Mouse (Mus musculus): Measurements from ENCODE around the gene Ppp1r1a. TPM values are rescaled to one million over a fixed set of nuclear protein-coding genes. Genes with fewer than 3 reads are reported as not detected.

The Ppp1r1a gene
- polyA plus RNA-seq, 1 experiment, result 0.27 TPM

DNA sequence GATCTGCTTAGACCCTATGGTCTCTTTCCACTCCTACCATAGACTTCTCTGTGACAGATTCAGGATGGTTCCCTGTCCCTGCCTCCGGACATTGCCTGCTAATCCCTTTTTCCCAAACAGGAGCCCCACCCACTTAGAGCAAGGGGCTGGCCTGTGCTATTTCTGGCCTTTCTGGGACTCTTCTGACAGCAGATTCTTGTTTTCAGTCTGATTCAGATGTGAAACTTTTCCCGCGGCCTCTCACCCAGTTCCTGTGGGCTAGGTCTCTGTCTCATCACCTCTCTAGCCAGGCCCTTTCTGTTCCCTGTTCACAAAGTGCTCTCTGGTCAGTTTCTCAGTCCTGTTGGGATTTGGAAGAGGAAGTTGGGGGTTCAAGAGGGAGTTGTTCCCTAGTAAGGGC, 22.9 kb downstream of the Ppp1r1a start:
- TF ChIP-seq POLR2A (IDR thresholded peaks at IDR 0.05; ENCODE audit: low read depth, low read length), result no peak
- no peak for TF ChIP-seq CTCF (IDR thresholded peaks at IDR 0.05; ENCODE audit: extremely low read depth, insufficient read depth, insufficient read length, insufficient replicate concordance)
- Histone ChIP-seq H3K36me3 (ENCODE audit: control insufficient read depth, insufficient read depth, low read length) (no peaks in the 10 kb centered on the region), H3K4me1 (ENCODE audit: control insufficient read depth, insufficient read depth, insufficient read length) (no peaks in the 10 kb centered on the region; the same call in 1 of the 2 replicates), H3K4me3 (ENCODE audit: extremely low read depth, insufficient read depth, insufficient read length) (no peak overlapping the region), H3K27ac (ENCODE audit: insufficient read depth, low read length) (no peak overlapping the region), H3K27me3 (ENCODE audit: control insufficient read depth, insufficient read depth, low read length) (no peaks in the 10 kb centered on the region)
- no peak for DNase-seq (ENCODE audit: low read depth in 1 of 2, low spot score in 2 of 2)
- 70% methylated on average over 3 of the region's 3 CpGs for WGBS

DNA sequence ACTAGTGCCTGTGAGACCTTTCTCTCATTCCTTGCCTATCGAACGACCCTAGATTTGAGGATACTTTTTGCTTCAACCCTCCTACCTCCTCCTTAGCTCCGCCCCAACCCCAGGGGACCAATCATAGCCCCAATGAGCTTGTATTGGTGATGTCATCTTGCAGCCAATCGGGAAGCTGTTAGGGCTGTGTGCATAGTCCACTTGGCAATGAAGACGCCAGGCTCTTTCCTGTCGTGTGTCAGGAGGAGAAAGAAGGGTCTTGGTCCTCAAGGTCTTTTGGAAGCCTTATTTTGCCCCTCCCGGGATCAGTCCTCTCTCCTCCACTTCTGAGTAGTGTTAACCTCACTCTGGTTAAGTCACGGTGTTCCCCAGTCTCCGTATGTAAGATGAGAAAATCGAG, 23.7 kb downstream of the Ppp1r1a start:
- no peak overlapping the region for H3K27ac ChIP-seq (ENCODE audit: insufficient read depth, low read length)

DNA sequence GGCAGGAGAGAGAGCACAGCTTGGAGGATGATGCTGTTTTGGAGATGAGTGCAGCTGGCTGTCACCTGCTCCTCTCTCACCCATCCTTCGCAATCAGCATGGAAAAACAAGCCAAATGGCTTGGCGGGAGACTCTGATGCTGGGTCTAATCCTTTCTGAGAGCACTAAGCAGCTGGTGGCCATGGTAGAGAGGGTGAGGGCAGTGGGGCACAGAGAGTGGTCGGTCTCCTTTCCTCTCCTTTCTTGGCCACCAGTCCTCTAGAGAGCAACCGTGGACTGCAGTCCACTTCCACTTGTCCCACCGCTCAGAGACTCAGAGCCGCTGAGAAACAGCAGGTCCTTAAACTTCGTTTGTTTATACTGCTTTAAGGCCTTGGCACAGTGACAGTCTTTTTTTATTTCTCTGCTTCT, 24.2 kb downstream of the Ppp1r1a start:
- DNase-seq (ENCODE audit: low read depth in 1 of 2, low spot score in 2 of 2), result no peak
- Histone ChIP-seq H3K27me3 (ENCODE audit: control insufficient read depth, insufficient read depth, low read length) (no peaks in the 10 kb centered on the region), H3K4me3 (ENCODE audit: extremely low read depth, insufficient read depth, insufficient read length) (no peak overlapping the region), H3K27ac (ENCODE audit: insufficient read depth, low read length) (no peak overlapping the region), H3K4me1 (ENCODE audit: control insufficient read depth, insufficient read depth, insufficient read length) (no peaks in the 10 kb centered on the region; the same call in 1 of the 2 replicates), H3K36me3 (ENCODE audit: control insufficient read depth, insufficient read depth, low read length) (peaks cover 4% of the 10 kb centered on the region)
- TF ChIP-seq POLR2A (IDR thresholded peaks at IDR 0.05; ENCODE audit: low read depth, low read length) (no peak), CTCF (IDR thresholded peaks at IDR 0.05; ENCODE audit: extremely low read depth, insufficient read depth, insufficient read length, insufficient replicate concordance) (no peak)
- WGBS, result 53% methylated on average over 7 of the region's 7 CpGs

More for the DNA sequence above, 23.7 kb downstream of the Ppp1r1a start:
- Histone ChIP-seq H3K27me3 (ENCODE audit: control insufficient read depth, insufficient read depth, low read length) (no peaks in the 10 kb centered on the region), H3K36me3 (ENCODE audit: control insufficient read depth, insufficient read depth, low read length) (peaks cover 4% of the 10 kb centered on the region; the same call in 1 of the 2 replicates), H3K4me3 (ENCODE audit: extremely low read depth, insufficient read depth, insufficient read length) (peak overlapping the region; percentile 17; the same call in 1 of the 2 replicates), H3K4me1 (ENCODE audit: control insufficient read depth, insufficient read depth, insufficient read length) (no peaks in the 10 kb centered on the region; the same call in 1 of the 2 replicates)
- no peak for TF ChIP-seq POLR2A (IDR thresholded peaks at IDR 0.05; ENCODE audit: low read depth, low read length)
- TF ChIP-seq CTCF (IDR thresholded peaks at IDR 0.05; ENCODE audit: extremely low read depth, insufficient read depth, insufficient read length, insufficient replicate concordance), result no peak
- 17% methylated on average over 10 of the region's 10 CpGs for WGBS
- DNase-seq (ENCODE audit: low read depth in 1 of 2, low spot score in 2 of 2), result peak in 1 of 2 experiments; percentile 29

DNA sequence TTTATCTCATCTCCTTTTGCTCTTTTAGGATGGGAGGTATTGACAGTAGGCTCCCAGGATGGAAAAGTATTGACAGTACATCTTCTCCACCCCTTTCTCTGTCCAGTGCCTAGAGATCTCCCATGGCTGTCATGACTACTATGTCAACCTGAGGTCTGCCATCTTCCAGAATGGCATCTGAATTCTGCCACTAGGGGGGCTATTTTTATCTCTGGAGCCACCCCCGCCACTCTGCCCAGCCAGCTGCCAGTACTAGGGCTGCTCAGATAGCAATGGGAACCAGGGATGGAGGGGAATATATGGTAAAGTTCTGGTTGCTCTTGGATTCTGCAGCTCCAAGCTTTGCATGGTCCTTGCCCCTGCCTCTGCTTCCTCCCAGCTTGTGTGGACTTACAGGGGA, 26.2 kb downstream of the Ppp1r1a start:
- TF ChIP-seq POLR2A (IDR thresholded peaks at IDR 0.05; ENCODE audit: low read depth, low read length) (no peak), CTCF (IDR thresholded peaks at IDR 0.05; ENCODE audit: extremely low read depth, insufficient read depth, insufficient read length, insufficient replicate concordance) (no peak)
- Histone ChIP-seq H3K36me3 (ENCODE audit: control insufficient read depth, insufficient read depth, low read length) (peaks cover 4% of the 10 kb centered on the region), H3K4me3 (ENCODE audit: extremely low read depth, insufficient read depth, insufficient read length) (no peak overlapping the region), H3K27ac (ENCODE audit: insufficient read depth, low read length) (no peak overlapping the region), H3K4me1 (ENCODE audit: control insufficient read depth, insufficient read depth, insufficient read length) (no peaks in the 10 kb centered on the region; the same call in 1 of the 2 replicates), H3K27me3 (ENCODE audit: control insufficient read depth, insufficient read depth, low read length) (no peaks in the 10 kb centered on the region)
- DNase-seq (ENCODE audit: low read depth in 1 of 2, low spot score in 2 of 2), result no peak
- 82% methylated on average over 1 of the region's 1 CpGs for WGBS

DNA sequence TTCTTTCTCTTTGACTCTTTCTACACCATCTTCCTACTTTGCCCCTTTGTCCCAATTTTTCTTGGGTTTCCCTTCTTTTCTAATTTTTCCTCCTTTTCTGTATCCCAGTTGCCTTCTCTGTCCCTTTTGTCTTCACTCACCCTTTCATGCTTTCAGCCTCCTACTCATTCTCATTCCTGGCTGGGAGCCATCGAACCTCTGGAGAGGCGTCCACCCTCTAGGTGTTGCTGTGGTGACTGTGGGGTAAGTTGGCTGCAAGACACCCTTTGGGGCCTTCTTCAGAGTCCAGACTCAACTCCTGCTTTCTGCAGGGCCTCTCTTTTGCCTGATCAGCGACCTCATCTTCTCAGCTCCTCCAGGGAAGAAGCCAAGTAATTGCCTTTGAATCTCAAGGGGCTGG, 28.5 kb downstream of the Ppp1r1a start:
- 90% methylated on average over 3 of the region's 3 CpGs for WGBS
- Histone ChIP-seq H3K4me3 (ENCODE audit: extremely low read depth, insufficient read depth, insufficient read length) (no peak overlapping the region), H3K27ac (ENCODE audit: insufficient read depth, low read length) (no peak overlapping the region), H3K36me3 (ENCODE audit: control insufficient read depth, insufficient read depth, low read length) (peaks cover 4% of the 10 kb centered on the region), H3K27me3 (ENCODE audit: control insufficient read depth, insufficient read depth, low read length) (no peaks in the 10 kb centered on the region), H3K4me1 (ENCODE audit: control insufficient read depth, insufficient read depth, insufficient read length) (no peaks in the 10 kb centered on the region; the same call in 1 of the 2 replicates)
- TF ChIP-seq POLR2A (IDR thresholded peaks at IDR 0.05; ENCODE audit: low read depth, low read length) (no peak), CTCF (IDR thresholded peaks at IDR 0.05; ENCODE audit: extremely low read depth, insufficient read depth, insufficient read length, insufficient replicate concordance) (no peak)
- no peak for DNase-seq (ENCODE audit: low read depth in 1 of 2, low spot score in 2 of 2)

DNA sequence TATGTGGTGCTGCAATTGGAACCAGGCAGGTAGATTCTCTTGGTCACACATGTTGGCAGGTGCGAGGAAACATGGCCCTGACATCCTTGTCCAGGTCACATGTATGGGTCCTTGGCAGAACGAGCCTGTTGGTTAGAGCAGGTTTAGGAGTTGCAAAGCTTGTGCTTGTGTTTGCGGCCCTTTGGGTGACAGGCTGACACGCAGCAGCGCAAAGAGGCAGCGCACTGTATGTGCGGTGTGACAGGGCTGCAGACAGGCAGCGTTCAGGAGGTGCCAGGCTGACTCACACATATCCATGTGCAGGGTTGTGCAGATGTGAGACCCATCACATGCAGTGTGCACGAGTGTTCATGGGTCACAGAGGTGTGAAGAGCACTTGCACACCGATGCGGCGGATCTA, 34.1 kb downstream of the Ppp1r1a start:
- Histone ChIP-seq H3K27me3 (ENCODE audit: control insufficient read depth, insufficient read depth, low read length) (no peaks in the 10 kb centered on the region), H3K36me3 (ENCODE audit: control insufficient read depth, insufficient read depth, low read length) (peaks cover 4% of the 10 kb centered on the region), H3K27ac (ENCODE audit: insufficient read depth, low read length) (no peak overlapping the region), H3K4me3 (ENCODE audit: extremely low read depth, insufficient read depth, insufficient read length) (no peak overlapping the region), H3K4me1 (ENCODE audit: control insufficient read depth, insufficient read depth, insufficient read length) (peaks cover 11% of the 10 kb centered on the region)
- WGBS, result 81% methylated on average over 12 of the region's 12 CpGs
- DNase-seq (ENCODE audit: low read depth in 1 of 2, low spot score in 2 of 2), result no peak
- no peak for TF ChIP-seq CTCF (IDR thresholded peaks at IDR 0.05; ENCODE audit: extremely low read depth, insufficient read depth, insufficient read length, insufficient replicate concordance)
- no peak for TF ChIP-seq POLR2A (IDR thresholded peaks at IDR 0.05; ENCODE audit: low read depth, low read length)

DNA sequence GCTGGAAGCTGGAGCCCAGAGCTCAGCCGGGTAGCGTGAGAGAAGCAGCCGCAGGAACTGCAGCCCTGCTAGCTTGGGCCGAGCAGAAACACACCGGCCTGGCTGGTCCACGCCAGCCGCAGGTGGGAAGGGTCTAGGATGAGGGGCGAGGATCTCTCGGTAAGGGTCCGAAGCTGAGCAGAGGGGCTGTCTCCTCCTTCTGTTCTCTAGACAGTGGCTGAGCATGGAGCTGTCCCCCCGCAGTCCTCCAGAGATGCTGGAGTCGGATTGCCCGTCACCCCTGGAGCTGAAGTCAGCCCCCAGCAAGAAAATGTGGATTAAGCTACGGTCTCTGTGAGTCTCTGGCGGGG, 34.6 kb downstream of the Ppp1r1a start:
- TF ChIP-seq CTCF (IDR thresholded peaks at IDR 0.05; ENCODE audit: extremely low read depth, insufficient read depth, insufficient read length, insufficient replicate concordance) (no peak), POLR2A (IDR thresholded peaks at IDR 0.05; ENCODE audit: low read depth, low read length) (no peak)
- Histone ChIP-seq H3K4me3 (ENCODE audit: extremely low read depth, insufficient read depth, insufficient read length) (peak overlapping the region; percentile 41), H3K4me1 (ENCODE audit: control insufficient read depth, insufficient read depth, insufficient read length) (peaks cover 11% of the 10 kb centered on the region), H3K27ac (ENCODE audit: insufficient read depth, low read length) (no peak overlapping the region), H3K27me3 (ENCODE audit: control insufficient read depth, insufficient read depth, low read length) (no peaks in the 10 kb centered on the region), H3K36me3 (ENCODE audit: control insufficient read depth, insufficient read depth, low read length) (peaks cover 6% of the 10 kb centered on the region)
- DNase-seq (ENCODE audit: low read depth in 1 of 2, low spot score in 2 of 2), result no peak
- WGBS, result 10% methylated on average over 15 of the region's 15 CpGs
